Mouse (Mus musculus) mouse embryonic stem cell (cell line): ENCODE measurements at regions not wholly inside any gene's neighbourhood (a gene's known extent, or its start where the extent isn't known, plus 50 kb on each side); places are given as distances from the start of the nearest gene placed in this dataset.

Experiments
- in situ Hi-C, 2 experiments: fragments of 300-500 bp; cut with MboI; formaldehyde crosslinking; loops; 1 replicate in 1 of 2; 3 replicates in 1 of 2; pipeline ENCODE4 v1.14.3; 2019 to 2020; ENCODE audit warnings: low sequenced_read_pairs in 2 of 2, low pct_unique_long_range_greater_than_20kb in 1 of 2, mixed read lengths in 1 of 2; ENCODE audit not compliant: unreplicated experiment in 1 of 2

DNA sequence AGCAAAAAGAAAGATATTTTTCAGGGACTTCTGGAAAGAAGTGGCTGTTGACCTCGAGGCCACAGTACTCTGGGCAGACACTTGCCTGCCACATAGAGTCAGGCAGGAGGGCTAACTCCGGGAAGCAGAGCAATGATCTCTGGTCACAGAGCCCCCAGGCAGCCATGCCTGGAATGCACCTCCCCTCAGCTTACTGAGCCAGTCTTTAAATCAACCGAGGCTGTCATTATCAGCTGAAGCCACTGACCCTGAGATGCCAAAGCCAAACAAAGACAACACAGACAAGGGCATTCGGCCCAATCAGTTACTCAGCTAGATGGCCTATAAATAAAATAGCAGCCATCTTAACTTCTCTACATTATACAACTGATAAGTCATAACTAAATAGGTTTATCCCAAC lies 52.2 kb upstream of the Foxo6 start:
- in situ Hi-C loops: no loop called here

DNA sequence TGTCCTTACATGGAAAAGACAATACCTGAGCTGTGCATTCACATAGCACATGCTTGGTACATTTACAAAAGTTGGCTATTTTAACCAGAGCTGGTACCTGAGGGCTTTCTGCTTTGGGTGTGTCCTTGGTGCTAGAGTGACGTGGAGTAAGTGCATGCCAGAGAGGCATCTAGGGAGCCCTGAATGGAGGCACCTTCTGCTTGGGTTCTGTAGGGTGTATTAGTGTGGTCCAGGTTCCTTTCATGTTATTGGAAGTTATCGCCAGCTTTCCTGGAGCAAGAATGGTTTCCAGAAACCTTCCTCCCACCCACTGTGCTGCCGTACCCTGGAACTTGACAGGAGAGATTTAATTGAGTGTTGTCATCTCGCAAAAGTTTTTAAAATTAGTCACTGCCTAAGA lies 53.5 kb upstream of the Foxo6 start:
- in situ Hi-C loops: no loop called here

DNA sequence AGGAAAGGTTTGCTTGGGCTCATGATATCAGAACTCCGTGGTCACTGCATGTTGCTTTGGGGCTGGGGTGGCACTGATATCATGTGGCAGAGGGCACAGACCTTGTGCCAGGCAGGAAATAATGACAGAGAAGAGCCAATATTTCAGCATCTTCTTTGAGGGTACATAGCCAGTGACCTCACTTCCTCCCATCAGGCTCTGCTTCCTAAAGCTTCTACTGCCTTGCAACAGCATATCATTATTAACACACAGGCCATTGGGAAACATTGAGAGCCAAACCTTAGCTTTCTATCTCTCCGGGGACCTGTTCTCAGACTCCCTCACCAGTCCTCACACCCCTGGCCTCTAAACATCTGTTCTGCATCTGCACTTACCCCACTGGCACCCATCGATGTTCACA lies 54.8 kb upstream of the Foxo6 start:
- in situ Hi-C loops: no loop called here

DNA sequence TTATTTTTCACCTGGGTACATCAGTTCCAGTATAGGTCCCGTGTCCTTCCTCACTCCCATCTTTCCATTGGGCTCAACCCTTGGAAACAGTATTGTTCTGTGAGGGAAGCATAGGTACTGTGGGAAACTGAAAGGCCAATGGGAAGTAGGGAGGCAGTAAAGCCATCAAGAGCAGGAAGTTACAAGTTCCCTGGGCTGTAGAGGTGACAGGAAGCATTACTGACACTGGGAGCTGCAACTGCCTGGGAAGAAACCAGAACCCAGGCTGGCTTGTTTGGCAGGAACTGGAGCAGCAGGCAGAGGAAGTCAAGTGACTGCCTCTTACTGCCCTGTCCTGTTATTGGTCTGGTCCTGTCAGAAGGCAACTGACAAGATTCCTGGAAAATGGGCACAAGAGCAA lies 55.5 kb upstream of the Foxo6 start:
- in situ Hi-C loops: no loop called here

DNA sequence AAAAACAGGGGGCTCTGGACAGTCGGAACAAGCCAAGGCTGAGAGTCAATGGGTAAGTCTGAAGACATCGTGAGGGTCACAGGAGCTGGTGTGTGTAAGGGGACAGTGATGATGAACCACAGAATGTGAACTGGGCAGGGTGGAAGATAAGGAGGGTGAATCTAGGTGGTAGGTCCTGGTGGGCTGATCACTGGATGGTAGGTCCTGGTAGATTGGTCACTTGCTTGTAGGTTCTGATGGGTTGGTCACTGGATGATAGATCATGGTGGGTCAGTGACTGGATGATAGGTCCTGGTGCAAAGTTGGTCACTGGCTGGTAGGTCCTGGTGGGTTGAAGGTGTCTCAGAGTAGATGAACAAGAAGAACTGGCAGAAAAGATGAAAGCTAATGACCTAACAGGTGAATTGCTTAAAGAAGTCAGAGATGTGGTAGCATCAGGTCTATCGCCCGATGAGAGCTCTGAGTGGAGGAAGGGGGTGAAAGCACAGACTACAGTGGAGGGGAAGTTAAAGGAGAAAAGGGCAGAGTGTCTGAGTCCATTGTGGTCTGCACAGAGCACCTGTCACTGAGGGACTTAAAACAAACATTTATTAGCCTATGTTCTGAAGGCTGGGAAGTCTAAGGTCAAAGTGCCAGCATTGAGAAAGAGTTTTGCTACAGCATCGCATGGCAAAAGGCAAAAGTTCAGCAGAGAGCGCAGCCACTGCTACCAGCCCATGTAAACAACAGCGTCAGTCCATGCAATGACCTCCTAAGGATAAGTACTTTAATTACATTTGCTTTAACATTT lies 58.7 kb upstream of the Foxo6 start:
- in situ Hi-C loops: no loop called here

DNA sequence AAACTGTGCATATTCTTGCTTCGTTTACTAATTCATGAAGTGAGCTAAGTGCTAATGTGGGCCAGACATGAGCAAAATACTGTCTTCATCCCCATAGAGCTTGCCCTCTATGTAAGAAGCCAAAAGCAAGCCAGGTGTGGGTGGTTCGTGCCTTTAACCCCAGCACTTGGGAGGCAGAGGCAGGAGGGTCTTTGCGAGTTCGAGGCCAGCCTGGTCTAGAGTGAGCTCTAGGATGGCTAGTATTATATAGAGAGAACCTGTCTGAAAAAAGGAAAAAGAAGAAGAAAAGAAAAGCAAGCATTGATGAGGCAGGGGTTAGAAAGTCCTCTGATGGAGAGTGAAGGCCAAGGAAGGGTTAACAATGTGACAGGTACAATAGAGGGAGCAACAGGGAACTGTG lies 55.2 kb upstream of the Scmh1 start:
- in situ Hi-C loops: loop anchor here in 1 of 2 experiments (25.0 kb wide), 1 partner anchor 113 kb away; no protein-coding TSS in a partner anchor

DNA sequence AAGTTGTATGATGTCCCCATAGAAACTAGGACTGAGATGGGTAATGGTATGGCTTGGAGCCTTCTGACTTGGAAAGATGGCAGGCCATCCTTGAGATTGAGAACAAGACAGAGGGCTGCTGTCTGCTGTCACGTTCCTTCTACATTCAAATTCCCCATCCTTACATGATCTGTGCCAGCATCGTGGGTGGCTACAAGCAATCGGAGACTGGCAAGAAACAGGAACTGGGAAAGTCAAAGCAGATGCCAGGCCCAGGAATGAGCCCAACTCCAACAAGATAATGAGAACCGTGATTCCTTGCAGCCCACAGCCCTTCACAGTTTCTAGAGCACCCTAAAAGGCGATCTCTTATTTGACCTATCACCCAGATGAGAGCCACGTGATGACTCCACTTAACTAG lies 51.3 kb upstream of the Scmh1 start:
- in situ Hi-C loops: loop anchor here in 1 of 2 experiments (25.0 kb wide), 1 partner anchor 116 kb away; no protein-coding TSS in a partner anchor
